13 mouse cellular contexts compared by ENCODE assay signal in the genomic region with DNA sequence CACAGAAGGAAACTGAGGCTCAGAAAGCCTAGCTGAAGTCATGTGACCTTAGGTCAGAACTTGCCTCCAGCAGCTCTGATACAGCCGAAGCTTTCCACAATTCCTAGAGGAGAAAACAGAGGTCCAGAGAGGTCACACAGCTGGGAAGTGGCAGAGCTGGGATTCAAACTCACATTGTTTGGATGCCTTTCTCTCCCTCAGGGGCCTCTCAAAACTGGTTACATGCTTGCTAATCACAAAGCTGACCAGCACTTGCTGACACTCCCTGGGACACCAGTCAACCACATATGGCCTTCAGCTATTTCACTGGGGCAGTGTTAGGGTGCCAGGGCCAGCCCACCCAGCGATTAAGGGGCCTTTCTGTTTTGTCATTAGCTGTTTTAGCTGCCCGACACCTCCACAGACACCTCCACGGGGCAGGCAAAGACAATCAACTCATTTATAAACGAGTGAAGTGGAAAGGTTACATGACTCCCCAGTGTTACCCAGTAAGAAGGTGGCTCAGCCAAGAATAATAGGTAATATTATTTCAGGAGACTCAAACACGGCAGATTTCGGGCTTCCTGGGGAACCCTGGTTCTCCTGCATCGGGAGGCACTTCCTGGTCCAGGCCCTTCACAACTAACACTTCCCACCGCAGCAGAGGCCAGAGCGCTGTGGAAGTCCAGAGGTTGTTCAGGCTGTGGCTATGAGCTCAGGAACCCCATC.
A peak's percentile ranks its signal among the peaks of the same experiment; 100 is the strongest.
DNase-seq lines count a peak whose midpoint lies in the region; ATAC-seq and TF ChIP-seq lines count a peak whose summit lies in the region.
"Had no signal": no experiment of that assay in that cellular context is flagged by ENCODE, and none has a peak within 500 bp of the region (broad histone marks: within the 10 kb centered on the region; RNA-seq: fewer than 3 reads in every experiment).

No protein-coding gene starts in this region.

- 31% methylated on average over 10 of the region's 10 CpGs for WGBS in heart, embryonic 11.5 days (ENCODE audit: insufficient replicate concordance)
- 55% methylated on average over 10 of the region's 10 CpGs for WGBS in midbrain, embryonic 10.5 days
- 43% methylated on average over 10 of the region's 10 CpGs for WGBS in midbrain, embryonic 14.5 days

- H3K9me3 ChIP-seq in heart, embryonic 11.5 days (replicated peaks; ENCODE audit: control insufficient read depth, low read length) = no peaks in the 10 kb centered on the region
- no peaks in the 10 kb centered on the region for H3K9me3 ChIP-seq in midbrain, embryonic 10.5 days (replicated peaks)
- no peaks in the 10 kb centered on the region for H3K9me3 ChIP-seq in midbrain, embryonic 14.5 days (ENCODE audit: control insufficient read depth, low read length)
- H3K9me3 ChIP-seq: G1E; neural tube, embryonic 13.5 days had no signal

- H3K36me3 ChIP-seq in heart, embryonic 11.5 days (ENCODE audit: control insufficient read depth, insufficient read depth, low read length) = no peaks in the 10 kb centered on the region
- no peaks in the 10 kb centered on the region for H3K36me3 ChIP-seq in midbrain, embryonic 10.5 days
- no peaks in the 10 kb centered on the region for H3K36me3 ChIP-seq in midbrain, embryonic 14.5 days (ENCODE audit: control insufficient read depth, insufficient read depth, low read length)
- H3K36me3 ChIP-seq: G1E; neural tube, embryonic 13.5 days had no signal

- peaks cover 9% of the 10 kb centered on the region for H3K4me1 ChIP-seq in heart, embryonic 11.5 days (ENCODE audit: control insufficient read depth, insufficient read depth, low read length)
- peaks cover 21% of the 10 kb centered on the region for H3K4me1 ChIP-seq in midbrain, embryonic 10.5 days
- peaks cover 5% of the 10 kb centered on the region; the same call in 1 of the 2 replicates for H3K4me1 ChIP-seq in midbrain, embryonic 14.5 days (ENCODE audit: control insufficient read depth, insufficient read depth, low read length)
- peaks cover 6% of the 10 kb centered on the region; the same call in 1 of the 2 replicates for H3K4me1 ChIP-seq in embryonic fibroblast, embryonic 13.5 days (ENCODE audit: control insufficient read depth, insufficient read depth, low read length)

- peaks cover 14% of the 10 kb centered on the region for H3K27me3 ChIP-seq in heart, embryonic 11.5 days (ENCODE audit: control insufficient read depth, insufficient read depth, low read length)
- peaks cover 40% of the 10 kb centered on the region for H3K27me3 ChIP-seq in midbrain, embryonic 10.5 days (ENCODE audit: low read depth, poor library complexity, severe bottlenecking)
- H3K27me3 ChIP-seq in midbrain, embryonic 14.5 days (ENCODE audit: control insufficient read depth, insufficient read depth, low read length) = no peaks in the 10 kb centered on the region
- H3K27me3 ChIP-seq: neural tube, embryonic 13.5 days had no signal

- H3K4me3 ChIP-seq in heart, embryonic 11.5 days (ENCODE audit: low read depth, low read length) = no peak overlapping the region
- H3K4me3 ChIP-seq in midbrain, embryonic 10.5 days = no peak overlapping the region
- H3K4me3 ChIP-seq in midbrain, embryonic 14.5 days (replicated peaks; ENCODE audit: low read depth, low read length) = no peak overlapping the region
- H3K4me3 ChIP-seq in embryonic fibroblast, embryonic 13.5 days (ENCODE audit: insufficient read depth, low read length) = no peak overlapping the region
- H3K4me3 ChIP-seq: neural tube, embryonic 13.5 days had no signal

- peak overlapping the region; percentile 25; the same call in 1 of the 2 replicates for H3K27ac ChIP-seq in heart, embryonic 11.5 days (ENCODE audit: low read depth, low read length)
- H3K27ac ChIP-seq in midbrain, embryonic 10.5 days (replicated peaks) = peak overlapping the region; percentile 43; the same call in 1 of the 2 replicates
- no peak overlapping the region for H3K27ac ChIP-seq in midbrain, embryonic 14.5 days (replicated peaks; ENCODE audit: low read depth, low read length)
- 0 out of 2 replicates have a peak overlapping the region, but pooled peaks have one; percentile 3 for H3K27ac ChIP-seq in embryonic fibroblast, embryonic 13.5 days (ENCODE audit: insufficient read depth, low read length)
- H3K27ac ChIP-seq: liver, embryonic 14.5 days; neural tube, embryonic 13.5 days had no signal

- H3K9ac ChIP-seq in heart, embryonic 11.5 days (ENCODE audit: low read depth, low read length) = no peak overlapping the region
- no peak overlapping the region for H3K9ac ChIP-seq in midbrain, embryonic 14.5 days (replicated peaks; ENCODE audit: low read length)
- H3K9ac ChIP-seq: liver, embryonic 14.5 days; neural tube, embryonic 13.5 days had no signal

- intact Hi-C loops in heart, postnatal 14 days (cut with DNase I) = no loop called here

- DNase-seq in heart, postnatal 14 days = no peak
- no peak for DNase-seq in midbrain, embryonic 10.5 days (ENCODE audit: low spot score)
- no peak for DNase-seq in midbrain, embryonic 14.5 days
- no peak for DNase-seq in gastrocnemius, postnatal 10 days
- DNase-seq: cerebellum, postnatal 36 days; lung, postnatal 36 days; thymus, postnatal 4 days had no signal

- H3K4me2 ChIP-seq in heart, embryonic 11.5 days = no peak overlapping the region
- H3K4me2 ChIP-seq in midbrain, embryonic 14.5 days (ENCODE audit: low read length) = no peak overlapping the region
- H3K4me2 ChIP-seq: neural tube, embryonic 13.5 days had no signal

- no peak; the same call in 1 of the 2 replicates for ATAC-seq in heart, embryonic 11.5 days (replicated peaks; ENCODE audit: insufficient number of reproducible peaks, low FRiP score, low TSS enrichment)
- no peak for ATAC-seq in midbrain, embryonic 14.5 days (ENCODE audit: low FRiP score, low TSS enrichment)
- ATAC-seq in erythroid progenitor cell, adult 5-6 weeks (replicated peaks; ENCODE audit: low FRiP score, poor library complexity, severe bottlenecking) = no peak

- TF ChIP-seq POLR2A in embryonic fibroblast, embryonic 13.5 days (IDR thresholded peaks at IDR 0.05; ENCODE audit: low read depth, low read length) = no peak

- TF ChIP-seq CTCF in embryonic fibroblast, embryonic 13.5 days (IDR thresholded peaks at IDR 0.05; ENCODE audit: borderline replicate concordance, insufficient read depth, low read length) = no peak
